Mouse (Mus musculus): ENCODE data around the gene Iqsec1. TPM values are rescaled to one million over a fixed set of nuclear protein-coding genes. Genes with fewer than 3 reads are reported as not detected.

Gene Iqsec1
- polyA plus RNA-seq, 1 experiment, result 230 TPM

GRCm38 (mm10) chr6:90722993-90723392 lies 265.5 kb downstream of the Iqsec1 start:
- H3K4me1 ChIP-seq (ENCODE audit: control insufficient read depth, insufficient read depth, insufficient read length), result peaks cover 27% of the 10 kb centered on the region; the same call in 1 of the 2 replicates
- TF ChIP-seq POLR2A (IDR thresholded peaks at IDR 0.05; ENCODE audit: low read depth, low read length) (no peak), CTCF (IDR thresholded peaks at IDR 0.05; ENCODE audit: extremely low read depth, insufficient read depth, insufficient read length, insufficient replicate concordance) (no peak)
- DNase-seq (ENCODE audit: low read depth in 1 of 2, low spot score in 2 of 2), result no peak
- H3K4me3 ChIP-seq (ENCODE audit: extremely low read depth, insufficient read depth, insufficient read length), result no peak overlapping the region
- H3K27ac ChIP-seq (ENCODE audit: insufficient read depth, low read length), result no peak overlapping the region
- no peaks in the 10 kb centered on the region for H3K36me3 ChIP-seq (ENCODE audit: control insufficient read depth, insufficient read depth, low read length)
- no peaks in the 10 kb centered on the region for H3K27me3 ChIP-seq (ENCODE audit: control insufficient read depth, insufficient read depth, low read length)
- 91% methylated on average over 3 of the region's 3 CpGs for WGBS

- Histone ChIP-seq H3K4me3 (ENCODE audit: extremely low read depth, insufficient read depth, insufficient read length) (no peak overlapping the region), H3K36me3 (ENCODE audit: control insufficient read depth, insufficient read depth, low read length) (no peaks in the 10 kb centered on the region), H3K27me3 (ENCODE audit: control insufficient read depth, insufficient read depth, low read length) (no peaks in the 10 kb centered on the region), H3K4me1 (ENCODE audit: control insufficient read depth, insufficient read depth, insufficient read length) (peaks cover 34% of the 10 kb centered on the region), H3K27ac (ENCODE audit: insufficient read depth, low read length) (peak overlapping the region; percentile 13)
- DNase-seq (ENCODE audit: low read depth in 1 of 2, low spot score in 2 of 2), result peak in 1 of 2 experiments; percentile 53
- TF ChIP-seq CTCF (IDR thresholded peaks at IDR 0.05; ENCODE audit: extremely low read depth, insufficient read depth, insufficient read length, insufficient replicate concordance), result peak; percentile 55; the same call in 1 of the 2 replicates
- no peak for TF ChIP-seq POLR2A (IDR thresholded peaks at IDR 0.05; ENCODE audit: low read depth, low read length)
- 55% methylated on average over 5 of the region's 5 CpGs for WGBS
These were observed 267.3 kb downstream of the Iqsec1 start for GRCm38 (mm10) chr6:90720996-90721746.

- Histone ChIP-seq H3K4me1 (ENCODE audit: control insufficient read depth, insufficient read depth, insufficient read length) (peaks cover 38% of the 10 kb centered on the region), H3K36me3 (ENCODE audit: control insufficient read depth, insufficient read depth, low read length) (no peaks in the 10 kb centered on the region), H3K27ac (ENCODE audit: insufficient read depth, low read length) (peak overlapping the region; percentile 13), H3K27me3 (ENCODE audit: control insufficient read depth, insufficient read depth, low read length) (no peaks in the 10 kb centered on the region), H3K4me3 (ENCODE audit: extremely low read depth, insufficient read depth, insufficient read length) (no peak overlapping the region)
- 22% methylated on average over 3 of the region's 3 CpGs for WGBS
- TF ChIP-seq CTCF (IDR thresholded peaks at IDR 0.05; ENCODE audit: extremely low read depth, insufficient read depth, insufficient read length, insufficient replicate concordance), result no peak
- TF ChIP-seq POLR2A (IDR thresholded peaks at IDR 0.05; ENCODE audit: low read depth, low read length), result no peak
- peak in 1 of 2 experiments; percentile 60 for DNase-seq (ENCODE audit: low read depth in 1 of 2, low spot score in 2 of 2)
These were observed 268.3 kb downstream of the Iqsec1 start for GRCm38 (mm10) chr6:90720201-90720600.

- WGBS, result 91% methylated on average over 6 of the region's 6 CpGs
- H3K27ac ChIP-seq (ENCODE audit: insufficient read depth, low read length), result no peak overlapping the region
- H3K36me3 ChIP-seq (ENCODE audit: control insufficient read depth, insufficient read depth, low read length), result no peaks in the 10 kb centered on the region
These were observed 269.1 kb downstream of the Iqsec1 start for GRCm38 (mm10) chr6:90719402-90719801.

GRCm38 (mm10) chr6:90718477-90718876 lies 270.0 kb downstream of the Iqsec1 start:
- H3K4me1 ChIP-seq (ENCODE audit: control insufficient read depth, insufficient read depth, insufficient read length), result peaks cover 38% of the 10 kb centered on the region
- WGBS, result 92% methylated on average over 3 of the region's 3 CpGs

More at GRCm38 (mm10) chr6:90719402-90719801, 269.1 kb downstream of the Iqsec1 start:
- Histone ChIP-seq H3K4me3 (ENCODE audit: extremely low read depth, insufficient read depth, insufficient read length) (no peak overlapping the region), H3K27me3 (ENCODE audit: control insufficient read depth, insufficient read depth, low read length) (no peaks in the 10 kb centered on the region), H3K4me1 (ENCODE audit: control insufficient read depth, insufficient read depth, insufficient read length) (peaks cover 38% of the 10 kb centered on the region)
- DNase-seq (ENCODE audit: low read depth in 1 of 2, low spot score in 2 of 2), result no peak
- no peak for TF ChIP-seq POLR2A (IDR thresholded peaks at IDR 0.05; ENCODE audit: low read depth, low read length)
- no peak for TF ChIP-seq CTCF (IDR thresholded peaks at IDR 0.05; ENCODE audit: extremely low read depth, insufficient read depth, insufficient read length, insufficient replicate concordance)

GRCm38 (mm10) chr6:90717711-90718110 lies 270.8 kb downstream of the Iqsec1 start:
- H3K36me3 ChIP-seq (ENCODE audit: control insufficient read depth, insufficient read depth, low read length), result no peaks in the 10 kb centered on the region
- no peak for TF ChIP-seq CTCF (IDR thresholded peaks at IDR 0.05; ENCODE audit: extremely low read depth, insufficient read depth, insufficient read length, insufficient replicate concordance)
- no peak for TF ChIP-seq POLR2A (IDR thresholded peaks at IDR 0.05; ENCODE audit: low read depth, low read length)
- H3K4me3 ChIP-seq (ENCODE audit: extremely low read depth, insufficient read depth, insufficient read length), result no peak overlapping the region
- H3K27me3 ChIP-seq (ENCODE audit: control insufficient read depth, insufficient read depth, low read length), result no peaks in the 10 kb centered on the region
- DNase-seq (ENCODE audit: low read depth in 1 of 2, low spot score in 2 of 2), result no peak
- no peak overlapping the region for H3K27ac ChIP-seq (ENCODE audit: insufficient read depth, low read length)
- WGBS, result 53% methylated on average over 1 of the region's 1 CpGs
- H3K4me1 ChIP-seq (ENCODE audit: control insufficient read depth, insufficient read depth, insufficient read length), result peaks cover 42% of the 10 kb centered on the region

More at GRCm38 (mm10) chr6:90718477-90718876, 270.0 kb downstream of the Iqsec1 start:
- DNase-seq (ENCODE audit: low read depth in 1 of 2, low spot score in 2 of 2), result no peak
- H3K4me3 ChIP-seq (ENCODE audit: extremely low read depth, insufficient read depth, insufficient read length), result no peak overlapping the region
- H3K27me3 ChIP-seq (ENCODE audit: control insufficient read depth, insufficient read depth, low read length), result no peaks in the 10 kb centered on the region
- no peak overlapping the region for H3K27ac ChIP-seq (ENCODE audit: insufficient read depth, low read length)
- TF ChIP-seq POLR2A (IDR thresholded peaks at IDR 0.05; ENCODE audit: low read depth, low read length), result no peak
- no peak for TF ChIP-seq CTCF (IDR thresholded peaks at IDR 0.05; ENCODE audit: extremely low read depth, insufficient read depth, insufficient read length, insufficient replicate concordance)
- no peaks in the 10 kb centered on the region for H3K36me3 ChIP-seq (ENCODE audit: control insufficient read depth, insufficient read depth, low read length)

DNA sequence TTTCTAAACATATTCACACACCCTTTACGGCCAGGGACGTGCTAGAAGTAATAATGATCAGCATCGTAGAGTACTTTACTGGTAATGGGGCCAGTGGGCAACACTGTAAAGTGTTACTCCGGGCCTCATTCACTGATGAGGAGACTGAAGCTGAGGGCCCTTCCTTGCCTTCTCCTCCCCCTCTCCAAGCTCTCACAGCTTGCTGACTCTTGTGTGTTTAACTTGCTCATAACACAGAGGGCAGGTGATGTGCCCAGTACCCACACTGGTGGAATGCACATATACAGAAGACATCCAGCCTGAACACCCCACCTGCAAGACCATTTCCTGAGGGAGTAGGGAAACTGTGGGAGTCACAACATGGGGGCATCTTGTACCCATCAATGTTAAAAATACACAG lies 271.6 kb downstream of the Iqsec1 start:
- 63% methylated on average over 4 of the region's 4 CpGs for WGBS
- no peak for DNase-seq (ENCODE audit: low read depth in 1 of 2, low spot score in 2 of 2)
- no peaks in the 10 kb centered on the region for H3K27me3 ChIP-seq (ENCODE audit: control insufficient read depth, insufficient read depth, low read length)
- H3K4me3 ChIP-seq (ENCODE audit: extremely low read depth, insufficient read depth, insufficient read length), result no peak overlapping the region
- peaks cover 43% of the 10 kb centered on the region for H3K4me1 ChIP-seq (ENCODE audit: control insufficient read depth, insufficient read depth, insufficient read length)
- H3K36me3 ChIP-seq (ENCODE audit: control insufficient read depth, insufficient read depth, low read length), result no peaks in the 10 kb centered on the region
- TF ChIP-seq POLR2A (IDR thresholded peaks at IDR 0.05; ENCODE audit: low read depth, low read length) (no peak), CTCF (IDR thresholded peaks at IDR 0.05; ENCODE audit: extremely low read depth, insufficient read depth, insufficient read length, insufficient replicate concordance) (no peak)
- H3K27ac ChIP-seq (ENCODE audit: insufficient read depth, low read length), result no peak overlapping the region

All from spleen, adult 2 months (tissue).